Mouse (Mus musculus): Measurements from ENCODE around the gene L3mbtl3.

DNA sequence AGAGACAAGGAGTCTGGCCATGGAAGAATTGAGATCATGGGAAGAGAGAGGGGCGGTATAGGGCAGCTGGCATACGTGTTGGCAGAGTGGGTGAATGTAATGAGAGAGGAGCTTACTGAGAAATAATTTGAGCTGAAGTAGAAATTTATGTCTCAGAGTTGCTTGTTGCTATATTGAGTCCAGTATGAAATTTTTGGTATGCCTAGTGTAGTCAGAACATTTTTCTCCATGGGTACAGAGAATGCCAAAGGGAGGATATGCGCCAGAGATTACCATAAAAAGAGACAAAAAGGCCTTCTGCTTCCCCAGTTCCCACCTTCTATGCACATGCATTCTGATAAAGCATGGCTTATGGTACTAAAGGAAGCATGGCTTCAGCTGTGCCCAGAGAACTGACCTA is 132.6 kb downstream of the L3mbtl3 start:
- TF ChIP-seq CTCF (IDR thresholded peaks at IDR 0.05; ENCODE audit: control insufficient read depth, insufficient read depth, insufficient read length) (no peak), MYOG (IDR thresholded peaks at IDR 0.05; ENCODE audit: control insufficient read depth, extremely low read depth, insufficient read length) (no peak)

Data from C2C12 (cell line).